Mouse (Mus musculus) liver, embryonic 16.5 days (tissue): Measurements from ENCODE around the gene Rhof. TPM values are rescaled to one million over a fixed set of nuclear protein-coding genes. Genes with fewer than 3 reads are reported as not detected.

Experiments used
- ATAC-seq: fragments of 200-750 bp; cut with Nextera tagmentation; 2 replicates; pipeline ENCODE4 v1.8.0; 2017; ENCODE audit warnings: low read depth, mild to moderate bottlenecking, moderate number of reproducible peaks, moderate library complexity
- H3K27ac ChIP-seq: fragments of 300-500 bp; sonication (generic); 2 replicates; pipeline ENCODE4 v1.5.1; 2014; ENCODE audit warnings: mild to moderate bottlenecking, low read length
- H3K27me3 ChIP-seq: fragments of 300-500 bp; sonication (generic); 2 replicates; pipeline ENCODE4 v1.6.1; 2014; ENCODE audit warnings: low read depth, low read length, mixed read lengths; ENCODE audit not compliant: control insufficient read depth, insufficient read depth
- H3K36me3 ChIP-seq: fragments of 300-500 bp; sonication (generic); 2 replicates; pipeline ENCODE4 v1.6.1; 2014; ENCODE audit warnings: mild to moderate bottlenecking; ENCODE audit not compliant: control insufficient read depth, insufficient read depth
- H3K4me1 ChIP-seq: fragments of 300-500 bp; sonication (generic); 2 replicates; pipeline ENCODE4 v1.6.1; 2014; ENCODE audit warnings: low read depth, low read length, mixed read lengths; ENCODE audit not compliant: control insufficient read depth
- H3K4me2 ChIP-seq: fragments of 300-500 bp; sonication (generic); 2 replicates; pipeline ENCODE4 v1.6.1; 2014; ENCODE audit warnings: low read depth, low read length, mixed read lengths
- H3K4me3 ChIP-seq: fragments of 300-500 bp; sonication (generic); 2 replicates; pipeline ENCODE4 v1.5.1; 2014; ENCODE audit warnings: low read depth, mild to moderate bottlenecking, low read length
- H3K9ac ChIP-seq: fragments of 300-500 bp; sonication (generic); 2 replicates; pipeline ENCODE4 v1.6.1; 2014; ENCODE audit warnings: low read depth, low read length
- H3K9me3 ChIP-seq: fragments of 300-500 bp; sonication (generic); replicated peaks from 2 replicates; pipeline ENCODE4 v1.6.1; 2016; ENCODE audit warnings: low read length; ENCODE audit not compliant: control insufficient read depth
- WGBS: fragments of 180-500 bp; shearing (Covaris S2); extraction: QIAGEN DNeasy Blood & Tissue Kit; methylation state at CpG from one replicate; pipeline ENCODE4 v1.1.7; 2014; ENCODE audit not compliant: insufficient replicate concordance; 5-methylcytosine and 5-hydroxymethylcytosine counted together
- polyA plus RNA-seq: library from polyadenylated mRNA; unstranded; fragments of >200 nt; fragmentation: Nextera tagmentation; extraction: Ambion mirVana; gene quantifications from 2 replicates; pipeline ENCODE4 v1.2.1, GENCODE M21; 2015

Gene Rhof
- polyA plus RNA-seq, 1 experiment from 2014 or later, result 2.3 TPM

GRCm38 (mm10) chr5:123114109-123114508, 18.4 kb downstream of the Rhof start:
- Histone ChIP-seq H3K4me2 (no peak overlapping the region), H3K9ac (no peak overlapping the region), H3K4me3 (no peak overlapping the region), H3K27me3 (no peaks in the 10 kb centered on the region), H3K9me3 (no peaks in the 10 kb centered on the region), H3K4me1 (no peaks in the 10 kb centered on the region), H3K36me3 (peaks cover 7% of the 10 kb centered on the region), H3K27ac (no peak overlapping the region)
- WGBS, result 72% methylated on average over 11 of the region's 11 CpGs
- no peak for ATAC-seq

DNA sequence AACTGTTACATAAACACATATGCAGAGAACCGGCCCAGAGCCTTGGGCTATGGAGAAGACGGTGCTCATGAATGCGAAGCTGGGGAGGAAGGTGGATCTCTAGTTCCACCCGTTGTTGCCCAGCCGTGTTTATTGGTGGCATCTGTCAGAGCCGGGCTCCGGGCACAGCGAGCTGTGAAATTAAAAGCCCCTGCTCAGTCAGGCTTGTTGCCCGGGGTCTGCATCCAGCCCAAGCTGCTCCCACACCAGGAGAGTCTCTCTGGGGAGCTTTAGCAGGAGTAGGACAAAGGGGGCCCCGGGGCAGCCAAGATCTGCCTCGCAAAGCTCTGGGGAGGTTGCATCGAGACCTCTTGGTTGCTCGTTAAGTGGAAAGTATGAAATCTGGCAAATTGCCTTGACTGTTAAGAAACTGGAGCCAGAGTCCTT, 22.2 kb downstream of the Rhof start:
- Histone ChIP-seq H3K4me3 (no peak overlapping the region), H3K27ac (no peak overlapping the region), H3K36me3 (peaks cover 2% of the 10 kb centered on the region; the same call in 1 of the 2 replicates), H3K9me3 (no peaks in the 10 kb centered on the region), H3K27me3 (no peaks in the 10 kb centered on the region), H3K9ac (no peak overlapping the region), H3K4me1 (no peaks in the 10 kb centered on the region; the same call in 1 of the 2 replicates), H3K4me2 (no peak overlapping the region)
- WGBS, result 91% methylated on average over 13 of the region's 13 CpGs
- ATAC-seq, result no peak

GRCm38 (mm10) chr5:123109452-123110203, 22.9 kb downstream of the Rhof start:
- no peak overlapping the region for H3K27ac ChIP-seq
- no peaks in the 10 kb centered on the region; the same call in 1 of the 2 replicates for H3K4me1 ChIP-seq
- WGBS, result 61% methylated on average over 13 of the region's 13 CpGs
- no peak overlapping the region for H3K4me2 ChIP-seq
- no peaks in the 10 kb centered on the region; the same call in 1 of the 2 replicates for H3K36me3 ChIP-seq
- H3K4me3 ChIP-seq, result no peak overlapping the region
- no peaks in the 10 kb centered on the region for H3K27me3 ChIP-seq
- H3K9me3 ChIP-seq, result no peaks in the 10 kb centered on the region
- ATAC-seq, result peak; percentile 13; the same call in 1 of the 2 replicates
- H3K9ac ChIP-seq, result no peak overlapping the region

DNA sequence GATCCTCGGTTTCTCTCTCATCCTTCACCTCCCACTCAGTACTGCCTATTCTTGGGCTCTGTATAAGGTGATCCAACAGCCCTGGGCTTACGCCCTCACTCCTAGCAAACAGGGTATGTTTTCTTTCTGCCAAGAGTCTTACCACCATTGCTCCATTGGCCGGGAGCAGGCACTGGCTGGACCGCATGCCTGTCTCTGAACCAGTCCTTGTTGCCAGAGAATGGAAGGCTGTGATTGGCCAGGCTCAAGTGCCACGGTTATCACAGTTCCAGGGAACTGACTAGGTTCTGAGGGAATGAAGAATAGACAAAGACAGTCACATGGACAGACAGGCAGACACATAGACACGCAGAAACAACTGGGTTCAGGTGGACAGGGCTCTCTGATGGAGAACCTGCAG, 27.7 kb downstream of the Rhof start:
- no peak overlapping the region for H3K4me2 ChIP-seq
- H3K9ac ChIP-seq, result no peak overlapping the region
- no peak for ATAC-seq
- H3K27ac ChIP-seq, result no peak overlapping the region
- peaks cover 19% of the 10 kb centered on the region for H3K36me3 ChIP-seq
- H3K4me3 ChIP-seq, result no peak overlapping the region
- WGBS, result 84% methylated on average over 6 of the region's 6 CpGs
- H3K27me3 ChIP-seq, result no peaks in the 10 kb centered on the region
- H3K9me3 ChIP-seq, result no peaks in the 10 kb centered on the region
- peaks cover 3% of the 10 kb centered on the region for H3K4me1 ChIP-seq

DNA sequence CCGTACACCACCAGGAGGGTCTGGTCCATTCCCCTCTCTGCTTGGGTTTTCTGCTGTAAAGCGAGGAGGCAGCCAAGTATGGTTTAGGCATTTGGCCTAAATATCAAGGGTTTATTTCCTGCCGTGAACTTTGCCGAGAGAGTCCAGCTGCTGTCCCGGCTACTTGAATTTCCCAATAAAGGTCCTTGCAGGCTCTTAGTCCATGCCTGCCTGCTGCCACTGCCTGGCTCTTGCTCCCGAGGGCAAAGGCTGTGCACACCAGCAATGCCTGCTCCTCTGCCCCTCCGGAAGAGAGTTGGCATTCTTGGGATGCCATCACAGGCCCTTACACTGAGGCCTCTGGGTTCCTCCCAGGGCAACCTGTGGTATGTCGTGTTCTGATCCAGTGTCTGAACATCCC, 28.9 kb downstream of the Rhof start:
- peaks cover 25% of the 10 kb centered on the region for H3K36me3 ChIP-seq
- no peak overlapping the region for H3K27ac ChIP-seq
- H3K9me3 ChIP-seq, result no peaks in the 10 kb centered on the region
- no peaks in the 10 kb centered on the region for H3K27me3 ChIP-seq
- ATAC-seq, result no peak
- peaks cover 3% of the 10 kb centered on the region; the same call in 1 of the 2 replicates for H3K4me1 ChIP-seq
- no peak overlapping the region for H3K4me3 ChIP-seq
- H3K4me2 ChIP-seq, result no peak overlapping the region
- WGBS, result 81% methylated on average over 8 of the region's 8 CpGs
- no peak overlapping the region for H3K9ac ChIP-seq

DNA sequence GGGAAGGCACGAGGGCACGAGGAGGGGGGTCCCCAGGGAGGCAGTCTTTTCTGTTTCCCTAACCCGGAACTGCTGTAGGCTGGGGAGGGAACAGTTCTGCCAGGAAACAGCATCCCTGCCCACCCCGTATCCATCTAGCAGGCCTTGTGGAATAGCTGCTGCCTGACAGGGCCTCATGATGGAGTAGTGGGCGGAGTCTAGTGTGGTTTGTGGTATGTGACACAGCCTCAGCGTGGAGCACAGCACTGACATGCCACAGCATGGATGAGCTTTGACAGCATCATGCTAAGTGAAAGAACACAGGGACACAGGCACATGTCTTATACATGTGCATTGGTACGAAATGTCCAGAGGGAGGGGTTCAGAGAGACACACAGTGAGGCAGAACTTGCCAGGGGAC, 30.1 kb downstream of the Rhof start:
- WGBS, result 50% methylated on average over 7 of the region's 7 CpGs
- 0 out of 2 replicates have a peak, but pooled peaks have one; percentile 24 for ATAC-seq
- Histone ChIP-seq H3K36me3 (peaks cover 30% of the 10 kb centered on the region), H3K27me3 (no peaks in the 10 kb centered on the region), H3K9ac (no peak overlapping the region), H3K4me1 (peaks cover 3% of the 10 kb centered on the region; the same call in 1 of the 2 replicates), H3K4me2 (no peak overlapping the region), H3K27ac (no peak overlapping the region), H3K4me3 (no peak overlapping the region), H3K9me3 (no peaks in the 10 kb centered on the region)

GRCm38 (mm10) chr5:123098487-123098886, 34.0 kb downstream of the Rhof start:
- Histone ChIP-seq H3K4me3 (no peak overlapping the region), H3K27me3 (no peaks in the 10 kb centered on the region), H3K36me3 (peaks cover 23% of the 10 kb centered on the region), H3K27ac (no peak overlapping the region), H3K4me1 (peaks cover 28% of the 10 kb centered on the region), H3K9me3 (no peaks in the 10 kb centered on the region), H3K4me2 (no peak overlapping the region), H3K9ac (no peak overlapping the region)
- 77% methylated on average over 2 of the region's 2 CpGs for WGBS
- ATAC-seq, result no peak

- Histone ChIP-seq H3K4me2 (no peak overlapping the region), H3K4me1 (peaks cover 43% of the 10 kb centered on the region), H3K4me3 (no peak overlapping the region), H3K9ac (no peak overlapping the region), H3K27ac (no peak overlapping the region), H3K36me3 (peaks cover 12% of the 10 kb centered on the region), H3K9me3 (no peaks in the 10 kb centered on the region), H3K27me3 (no peaks in the 10 kb centered on the region)
- 88% methylated on average over 8 of the region's 8 CpGs for WGBS
- ATAC-seq, result no peak
These were observed 36.2 kb downstream of the Rhof start for GRCm38 (mm10) chr5:123096299-123096698.

- 31% methylated on average over 25 of the region's 25 CpGs for WGBS
- Histone ChIP-seq H3K27me3 (no peaks in the 10 kb centered on the region), H3K4me2 (peak overlapping the region; percentile 61), H3K9me3 (no peaks in the 10 kb centered on the region), H3K9ac (peak overlapping the region; percentile 60), H3K4me1 (peaks cover 58% of the 10 kb centered on the region), H3K4me3 (peak overlapping the region; percentile 43), H3K36me3 (peaks cover 7% of the 10 kb centered on the region), H3K27ac (peak overlapping the region; percentile 99)
- ATAC-seq, result peak; percentile 85
These were observed 38.1 kb downstream of the Rhof start for GRCm38 (mm10) chr5:123094238-123094991.
